Mouse (Mus musculus) gastrocnemius, adult 2 months (tissue): ENCODE results near the gene Rpl10-ps3. TPM values are rescaled to one million over a fixed set of nuclear protein-coding genes. Genes with fewer than 3 reads are reported as not detected.

ENCODE experiments used
- DNase-seq: peaks from one replicate; pipeline ENCODE4 v3.0.0; 2022
- H3K27ac ChIP-seq: fragments of 200-600 bp; 2 replicates; pipeline ENCODE4 v1.8.1; 2022; ENCODE audit warnings: mild to moderate bottlenecking
- H3K4me3 ChIP-seq: fragments of 200-600 bp; 2 replicates; pipeline ENCODE4 v1.8.1; 2022; ENCODE audit warnings: mild to moderate bottlenecking, moderate library complexity
- CTCF ChIP-seq: fragments of 200-600 bp; IDR thresholded peaks from 2 replicates; pipeline ENCODE4 v1.8.1; 2022; ENCODE audit warnings: antibody characterized with exemption, mild to moderate bottlenecking, moderate library complexity
- intact Hi-C: fragments of 180-260 bp; cut with DNase I; formaldehyde crosslinking; loops from one replicate; pipeline ENCODE4 v1.15.1; 2025
- total RNA-seq, 2 experiments: library from RNA; stranded (reverse); gene quantifications; 2 replicates each; pipeline ENCODE4 v1.2.3; 2021

The Rpl10-ps3 gene
- total RNA-seq, 2 experiments from 2014 or later = 492 to 547 TPM

DNA sequence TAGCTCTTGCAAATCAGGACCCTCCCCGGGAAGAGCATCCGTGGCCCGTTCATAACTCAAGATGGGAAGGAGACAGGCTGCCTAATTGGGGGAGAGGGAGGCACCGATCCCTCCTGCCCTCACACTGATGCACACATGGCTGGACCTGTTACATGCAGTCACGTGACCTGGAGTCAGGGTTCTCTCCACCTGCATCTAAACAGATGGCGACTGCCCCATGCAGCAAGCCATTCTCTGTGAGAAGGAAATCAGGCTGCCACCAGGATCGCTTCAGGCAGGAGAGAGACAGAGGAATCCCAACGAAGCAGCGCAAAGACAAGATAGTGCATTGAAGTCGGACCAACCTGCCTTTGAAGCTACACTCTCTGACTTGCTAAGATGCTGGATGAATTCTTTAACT is 3.5 kb upstream of the Rpl10-ps3 start:
- intact Hi-C loops = no loop called here
- no peak for TF ChIP-seq CTCF
- H3K4me3 ChIP-seq = no peak overlapping the region
- no peak overlapping the region for H3K27ac ChIP-seq
- DNase-seq = no peak

DNA sequence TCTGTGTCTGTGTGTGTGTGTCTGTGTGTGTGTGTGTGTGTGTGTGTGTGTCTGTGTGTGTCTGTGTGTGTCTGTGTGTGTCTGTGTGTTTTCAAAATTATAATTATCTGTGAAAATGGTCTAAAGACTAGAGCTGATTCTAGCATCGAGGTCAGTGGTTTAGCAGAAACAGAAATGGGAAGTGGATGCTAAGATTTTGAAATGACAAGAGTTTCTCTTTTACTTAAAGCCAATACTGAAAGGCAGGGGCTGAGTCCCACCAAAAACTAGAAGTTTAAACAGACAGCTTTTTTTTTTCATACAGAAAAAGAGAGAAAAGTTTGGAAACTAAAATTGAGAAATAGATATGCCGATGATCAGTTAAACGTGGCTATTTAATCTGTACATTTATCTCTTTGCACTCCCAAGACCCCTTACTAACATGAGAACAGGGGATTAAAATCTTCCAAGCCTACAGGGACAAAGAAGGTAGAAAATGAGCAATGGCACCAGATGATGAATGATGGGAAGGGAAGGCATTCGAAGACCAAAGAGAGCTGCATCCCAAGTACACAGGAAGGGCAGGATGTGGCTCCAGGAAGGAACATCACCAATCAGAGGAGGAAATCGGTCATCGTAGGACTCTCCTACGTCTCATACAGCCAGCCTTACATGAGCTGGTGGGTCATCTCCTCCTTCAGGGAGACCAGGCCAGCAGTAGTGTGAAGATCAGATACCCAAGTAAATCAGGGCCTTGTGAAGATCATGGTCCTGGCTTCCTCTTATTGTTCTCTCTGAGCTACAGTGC is 9.0 kb downstream of the Rpl10-ps3 start:
- intact Hi-C loops = no loop called here
- TF ChIP-seq CTCF = no peak
- no peak overlapping the region for H3K4me3 ChIP-seq

DNA sequence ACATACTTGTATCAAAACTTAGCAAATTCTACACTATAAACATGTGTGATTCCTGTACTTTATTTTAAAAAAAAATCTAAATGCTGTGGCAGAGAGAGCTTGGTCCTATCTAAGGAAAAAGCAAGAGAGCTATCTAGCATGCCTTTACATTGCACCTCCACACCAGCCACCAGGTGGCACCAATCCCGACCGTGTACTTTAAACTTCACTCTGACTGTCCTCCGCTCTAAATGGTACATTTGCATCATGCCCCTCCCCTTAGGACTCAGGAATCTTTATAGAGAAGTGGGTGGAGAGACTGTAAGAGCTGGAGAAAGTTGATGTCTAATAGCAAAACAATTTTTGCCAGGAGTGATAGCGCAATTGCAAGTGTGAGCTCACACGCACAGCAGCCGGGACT is 11.4 kb downstream of the Rpl10-ps3 start:
- Histone ChIP-seq H3K4me3 (no peak overlapping the region), H3K27ac (no peak overlapping the region)
- TF ChIP-seq CTCF = peak; percentile 63
- peak; percentile 39 for DNase-seq
- intact Hi-C loops = loop anchor here (2.0 to 5.0 kb wide), 2 partner anchors 105 to 199 kb away; no protein-coding TSS in a partner anchor

More for the DNA sequence above, 9.0 kb downstream of the Rpl10-ps3 start:
- no peak overlapping the region for H3K27ac ChIP-seq
- no peak for DNase-seq

DNA sequence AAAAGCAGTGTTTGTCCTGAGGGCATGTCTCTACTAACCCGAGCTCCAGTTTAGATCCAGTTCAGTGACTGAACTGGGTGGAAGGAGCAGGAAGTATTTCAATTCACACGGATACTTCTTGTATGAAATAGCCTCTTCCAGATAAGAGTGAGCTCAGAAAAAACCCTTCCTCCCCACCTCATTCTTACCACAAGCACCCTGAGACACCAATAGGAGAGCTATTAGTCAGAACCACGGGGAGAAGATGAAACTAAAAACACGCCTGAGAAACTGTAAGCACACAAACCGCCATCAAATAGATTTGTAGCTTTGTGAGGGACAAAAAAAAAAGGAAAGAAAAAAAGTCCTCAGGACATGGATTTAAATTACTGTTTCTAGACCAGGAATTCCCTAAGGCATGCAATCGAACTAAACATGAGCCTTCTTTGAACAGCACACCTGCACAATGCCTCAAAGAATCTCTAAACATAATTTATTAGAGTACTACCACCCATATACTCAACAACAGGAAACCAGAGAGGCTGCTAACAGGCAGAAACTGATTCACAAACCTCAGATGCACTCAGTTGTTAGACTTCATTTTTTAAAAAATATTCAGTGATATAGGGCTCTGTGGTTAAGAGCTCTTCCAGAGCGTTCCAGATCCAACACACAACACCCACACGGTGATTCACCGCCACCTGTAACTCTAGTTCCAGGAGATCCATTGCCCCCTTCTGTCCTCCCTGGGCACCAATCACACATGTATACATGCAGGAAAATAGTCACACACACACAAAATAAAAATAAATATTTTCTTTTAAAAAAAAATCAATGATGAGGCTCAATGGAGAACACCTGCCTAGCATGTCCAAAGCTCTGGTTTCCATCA is 20.2 kb downstream of the Rpl10-ps3 start:
- Histone ChIP-seq H3K27ac (no peak overlapping the region), H3K4me3 (no peak overlapping the region)
- no peak for DNase-seq
- no peak for TF ChIP-seq CTCF
- intact Hi-C loops = no loop called here

DNA sequence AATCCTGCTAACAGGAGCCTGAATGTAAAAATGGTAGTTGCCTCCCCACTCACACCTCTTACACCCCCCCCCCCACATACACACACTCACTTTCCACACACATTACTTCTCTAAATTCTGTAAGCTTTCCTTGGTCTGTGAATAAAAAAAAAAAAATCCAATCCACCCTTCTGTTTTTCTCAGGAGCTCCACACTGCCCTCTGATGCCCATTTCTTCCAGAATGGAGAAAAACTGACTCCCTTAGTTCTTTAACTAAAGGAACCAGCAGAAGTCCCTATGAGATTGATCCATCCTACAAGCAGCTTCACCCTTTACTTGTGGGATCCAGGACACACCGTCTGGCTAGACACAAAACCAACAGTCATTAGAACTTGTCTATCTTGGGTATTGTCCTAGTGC is 24.0 kb downstream of the Rpl10-ps3 start:
- intact Hi-C loops = no loop called here
- no peak overlapping the region for H3K4me3 ChIP-seq
- DNase-seq = no peak
- H3K27ac ChIP-seq = no peak overlapping the region
- TF ChIP-seq CTCF = no peak

DNA sequence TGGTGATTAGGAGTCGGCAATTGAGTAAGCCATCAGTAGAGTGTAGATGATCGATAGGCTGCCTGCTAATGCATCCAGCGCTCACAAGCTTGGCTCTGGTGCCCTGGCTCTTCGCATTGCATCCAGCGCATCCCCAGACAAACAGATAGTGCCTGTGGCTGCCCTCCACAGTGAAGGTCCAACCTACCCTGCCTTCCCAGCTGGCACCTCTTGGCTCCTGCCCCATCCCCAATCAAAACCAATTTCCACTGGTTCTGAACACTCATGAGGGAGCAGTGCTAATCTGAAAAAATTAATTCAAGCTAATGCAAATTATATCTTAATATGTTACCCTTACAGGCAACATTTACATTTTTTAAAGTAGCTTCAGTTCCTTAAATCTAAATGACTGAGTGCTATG is 25.3 kb downstream of the Rpl10-ps3 start:
- no peak for DNase-seq
- Histone ChIP-seq H3K4me3 (no peak overlapping the region), H3K27ac (no peak overlapping the region)
- intact Hi-C loops = no loop called here
- TF ChIP-seq CTCF = no peak

DNA sequence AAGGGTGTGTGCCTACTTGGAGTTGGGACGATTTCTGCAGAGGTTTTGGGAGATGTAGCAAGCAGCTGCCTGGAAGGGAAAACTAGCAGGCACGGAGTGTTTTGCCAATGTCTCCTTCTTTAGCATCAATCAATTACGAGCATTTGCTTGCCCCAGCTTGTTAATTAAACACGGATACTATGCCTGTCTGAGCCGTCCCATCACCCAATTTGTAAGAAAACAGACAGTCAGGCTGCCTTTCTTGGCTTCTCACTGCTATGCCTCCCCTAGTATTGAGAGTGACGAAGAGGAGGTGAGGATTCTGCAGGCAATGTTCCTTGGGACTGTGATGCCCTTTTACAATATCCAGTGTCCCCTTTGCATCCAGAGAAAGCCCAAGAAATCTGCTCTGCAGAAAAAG is 27.5 kb downstream of the Rpl10-ps3 start:
- H3K27ac ChIP-seq = no peak overlapping the region
- H3K4me3 ChIP-seq = no peak overlapping the region
- no peak for TF ChIP-seq CTCF
- DNase-seq = no peak
- intact Hi-C loops = no loop called here

DNA sequence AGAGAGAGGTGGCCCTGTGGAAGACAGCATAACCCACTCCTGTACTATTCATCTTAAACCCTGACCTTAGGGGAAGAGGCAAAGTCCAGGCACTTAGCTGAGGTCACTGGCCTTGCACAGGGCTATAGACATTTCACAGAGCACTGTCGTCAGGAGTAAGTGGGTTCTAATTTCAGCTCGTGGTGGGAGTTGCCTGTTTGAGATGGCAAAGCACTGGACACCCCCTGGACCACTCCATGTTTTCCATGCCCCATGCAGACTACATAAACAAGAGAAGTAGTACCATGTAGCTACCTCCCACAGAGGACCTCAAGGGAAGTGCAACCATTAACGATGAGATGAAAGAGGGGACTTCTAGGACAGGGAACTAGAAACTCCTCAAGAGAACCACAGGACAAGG is 29.1 kb downstream of the Rpl10-ps3 start:
- Histone ChIP-seq H3K4me3 (no peak overlapping the region), H3K27ac (no peak overlapping the region)
- TF ChIP-seq CTCF = no peak
- intact Hi-C loops = no loop called here
- DNase-seq = no peak

DNA sequence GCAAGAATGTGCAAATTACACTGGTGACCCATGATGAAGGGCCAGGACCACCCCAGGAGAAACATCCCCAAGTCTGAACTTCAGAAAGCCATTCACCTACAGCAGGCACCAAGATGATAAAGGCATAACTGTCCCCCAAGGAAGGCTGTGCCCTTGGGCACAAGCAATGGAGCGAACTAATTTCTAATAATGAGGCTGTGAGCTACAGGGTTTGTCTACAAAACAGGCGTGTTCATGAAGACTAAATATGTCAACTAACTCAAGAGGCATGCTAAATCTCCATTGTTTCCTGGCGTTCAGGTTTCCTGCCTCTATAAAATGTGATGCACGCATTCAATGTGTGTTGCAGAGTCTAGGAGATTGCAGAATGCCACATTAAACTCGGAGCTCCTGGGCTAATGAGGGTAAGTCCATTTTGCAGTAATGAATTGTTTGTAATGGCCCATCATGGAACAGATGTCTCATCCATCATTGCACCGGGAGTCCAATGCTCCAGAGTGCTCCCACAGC is 33.7 kb downstream of the Rpl10-ps3 start:
- no peak for DNase-seq
- intact Hi-C loops = no loop called here
- H3K27ac ChIP-seq = no peak overlapping the region
- TF ChIP-seq CTCF = no peak
- no peak overlapping the region for H3K4me3 ChIP-seq

DNA sequence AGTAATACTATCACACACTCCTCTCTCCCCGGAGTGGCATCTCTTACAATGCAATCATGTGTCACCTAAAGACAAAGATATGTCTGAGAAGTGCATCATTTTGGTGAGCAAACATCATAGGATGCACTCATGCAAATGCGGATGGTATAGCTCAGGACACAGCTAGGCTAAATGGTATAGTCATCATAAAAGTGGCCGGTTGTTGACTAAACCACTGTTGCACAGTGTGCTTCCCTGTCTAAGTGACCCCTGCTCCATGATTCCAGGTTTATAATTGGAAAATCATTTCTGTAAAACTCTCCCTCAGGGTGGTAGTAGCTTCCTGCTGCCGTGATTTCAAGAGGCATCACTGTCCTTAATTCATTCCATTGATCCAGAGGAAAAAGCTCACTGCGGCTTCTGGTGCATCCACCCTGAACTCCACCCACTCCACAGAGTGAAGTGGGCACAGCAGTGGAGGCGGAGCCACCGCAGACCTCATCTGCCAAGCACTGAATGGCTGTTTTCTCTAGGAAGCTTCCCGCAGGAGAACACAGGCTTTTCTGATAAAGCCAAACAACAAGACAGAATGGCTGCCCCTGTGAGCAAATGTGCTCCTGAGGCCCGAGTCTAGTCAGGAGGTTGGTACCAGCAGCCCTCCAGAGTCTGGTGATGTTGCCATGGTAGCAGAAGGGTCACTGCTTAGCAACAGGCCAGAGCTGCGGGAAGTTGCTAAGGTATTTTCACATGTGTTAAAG is 38.9 kb downstream of the Rpl10-ps3 start:
- no peak for TF ChIP-seq CTCF
- DNase-seq = no peak
- H3K4me3 ChIP-seq = no peak overlapping the region
- H3K27ac ChIP-seq = no peak overlapping the region
- intact Hi-C loops = no loop called here

DNA sequence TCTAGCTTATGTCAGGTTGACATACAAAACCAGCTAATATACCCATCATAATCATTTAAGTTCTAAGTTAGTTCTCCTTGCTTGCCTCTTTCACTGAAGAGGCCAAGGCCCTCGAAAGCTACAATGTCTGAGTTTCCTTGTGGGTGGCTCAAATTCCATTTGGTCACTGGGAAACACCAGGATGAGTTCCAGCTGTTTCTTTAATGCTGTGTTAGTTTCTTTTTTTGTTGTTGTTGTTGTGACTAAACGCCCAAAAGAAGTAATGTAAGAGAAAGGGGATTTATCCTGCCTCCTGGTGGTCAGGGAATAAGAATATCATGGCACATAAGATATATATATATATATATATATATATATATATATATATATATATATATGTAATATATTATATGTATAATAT is 39.7 kb downstream of the Rpl10-ps3 start:
- no peak for TF ChIP-seq CTCF
- intact Hi-C loops = no loop called here

DNA sequence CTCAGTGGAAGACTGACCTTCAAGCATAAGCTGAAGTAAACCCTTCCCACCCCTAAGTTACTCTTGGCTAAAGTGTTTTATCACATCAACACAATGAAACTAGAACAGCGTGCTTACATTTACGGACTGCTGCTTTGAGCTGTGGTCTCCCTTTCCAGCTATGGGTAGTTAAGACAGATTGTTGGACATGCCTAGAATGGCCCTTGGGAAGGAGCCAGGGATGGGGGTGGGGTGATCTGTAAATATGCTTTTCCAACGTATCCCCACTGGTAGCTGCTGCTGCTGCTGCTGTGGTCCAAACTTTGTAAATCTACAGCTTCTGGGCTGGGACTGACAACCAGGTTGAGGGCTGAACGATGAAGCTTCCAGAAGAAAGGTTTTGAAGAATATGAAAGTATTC is 40.8 kb downstream of the Rpl10-ps3 start:
- intact Hi-C loops = no loop called here
- H3K4me3 ChIP-seq = no peak overlapping the region
- no peak for DNase-seq
- no peak for TF ChIP-seq CTCF
- no peak overlapping the region for H3K27ac ChIP-seq

More for the DNA sequence above, 39.7 kb downstream of the Rpl10-ps3 start:
- Histone ChIP-seq H3K27ac (no peak overlapping the region), H3K4me3 (no peak overlapping the region)
- DNase-seq = no peak
